Mouse (Mus musculus) kidney, postnatal 0 days (tissue): ENCODE measurements around the gene Ddo. TPM values are rescaled to one million over a fixed set of nuclear protein-coding genes. Genes with fewer than 3 reads are reported as not detected.
A peak's percentile ranks its signal among the peaks of the same experiment; 100 is the strongest.

ENCODE experiments used
- ATAC-seq: fragments of 200-750 bp; cut with Nextera tagmentation; replicated peaks from 2 replicates; pipeline ENCODE4 v1.8.0; 2017; ENCODE audit warnings: low read depth, moderate number of reproducible peaks, moderate TSS enrichment, moderate library complexity; ENCODE audit not compliant: low FRiP score
- DNase-seq: peaks from one replicate; pipeline ENCODE4 v3.0.0-alpha.2; 2016; ENCODE audit warnings: low spot score
- H3K27ac ChIP-seq: fragments of 300-500 bp; sonication (generic); 2 replicates; pipeline ENCODE4 v1.5.1; 2014; ENCODE audit warnings: mild to moderate bottlenecking
- H3K27me3 ChIP-seq: fragments of 300-500 bp; sonication (generic); 2 replicates; pipeline ENCODE4 v1.6.1; 2014; ENCODE audit warnings: low read length, mixed read lengths; ENCODE audit not compliant: insufficient read depth
- H3K36me3 ChIP-seq: fragments of 300-500 bp; sonication (generic); 2 replicates; pipeline ENCODE4 v1.6.1; 2014; ENCODE audit warnings: low read length, mixed read lengths; ENCODE audit not compliant: insufficient read depth
- H3K4me1 ChIP-seq: fragments of 300-500 bp; sonication (generic); replicated peaks from 2 replicates; pipeline ENCODE4 v1.6.1; 2014; ENCODE audit warnings: antibody characterized with exemption, low read length, mixed read lengths; ENCODE audit not compliant: insufficient read depth
- H3K4me2 ChIP-seq: fragments of 300-500 bp; sonication (generic); 2 replicates; pipeline ENCODE4 v1.6.1; 2014; ENCODE audit warnings: mild to moderate bottlenecking, low read length, moderate library complexity, mixed read lengths
- H3K4me3 ChIP-seq: fragments of 300-500 bp; sonication (generic); replicated peaks from 2 replicates; pipeline ENCODE4 v1.5.1; 2014; ENCODE audit warnings: low read depth, low read length
- H3K9ac ChIP-seq: fragments of 300-500 bp; sonication (generic); 2 replicates; pipeline ENCODE4 v1.6.1; 2014; ENCODE audit warnings: low read depth, low read length
- H3K9me3 ChIP-seq: fragments of 300-500 bp; sonication (generic); replicated peaks from 2 replicates; pipeline ENCODE4 v1.6.1; 2016; ENCODE audit warnings: low read length, inconsistent platforms, mixed read lengths
- CTCF ChIP-seq: IDR thresholded peaks from 2 replicates; pipeline ENCODE4 v1.5.1; 2016; ENCODE audit warnings: antibody characterized with exemption, low read depth, mild to moderate bottlenecking, moderate library complexity
- WGBS: fragments of 180-500 bp; shearing (Covaris S2); extraction: QIAGEN DNeasy Blood & Tissue Kit; methylation state at CpG from one replicate; pipeline ENCODE4 v1.1.7; 2014; 5-methylcytosine and 5-hydroxymethylcytosine counted together
- polyA plus RNA-seq: library from polyadenylated mRNA; unstranded; fragments of >200 nt; fragmentation: Nextera tagmentation; extraction: Ambion mirVana; gene quantifications from 2 replicates; pipeline ENCODE4 v1.2.1, GENCODE M21; 2015

Gene Ddo
- polyA plus RNA-seq, 1 experiment from 2014 or later = 3.6 TPM

GRCm38 (mm10) chr10:40673297-40673665 lies 43.5 kb downstream of the Ddo start:
- no peak overlapping the region for H3K4me2 ChIP-seq
- no peak for DNase-seq
- H3K9ac ChIP-seq = no peak overlapping the region
- no peak overlapping the region for H3K27ac ChIP-seq
- no peak for ATAC-seq
- WGBS = 71% methylated on average over 7 of the region's 7 CpGs
- H3K27me3 ChIP-seq = no peaks in the 10 kb centered on the region
- H3K4me1 ChIP-seq = 0 out of 2 replicates have a peak, but pooled peaks cover 6% of the 10 kb centered on the region
- no peaks in the 10 kb centered on the region for H3K9me3 ChIP-seq
- no peak for TF ChIP-seq CTCF
- H3K4me3 ChIP-seq = no peak overlapping the region
- no peaks in the 10 kb centered on the region for H3K36me3 ChIP-seq

GRCm38 (mm10) chr10:40674151-40674550 lies 44.3 kb downstream of the Ddo start:
- 9% methylated on average over 13 of the region's 13 CpGs for WGBS
- no peak for DNase-seq
- peak overlapping the region; percentile 48 for H3K4me2 ChIP-seq
- 0 out of 2 replicates have a peak overlapping the region, but pooled peaks have one; percentile 13 for H3K4me3 ChIP-seq
- H3K36me3 ChIP-seq = no peaks in the 10 kb centered on the region
- H3K27me3 ChIP-seq = no peaks in the 10 kb centered on the region
- H3K9me3 ChIP-seq = no peaks in the 10 kb centered on the region
- no peak for ATAC-seq
- no peak overlapping the region for H3K27ac ChIP-seq
- TF ChIP-seq CTCF = no peak
- H3K4me1 ChIP-seq = 0 out of 2 replicates have a peak, but pooled peaks cover 6% of the 10 kb centered on the region
- H3K9ac ChIP-seq = no peak overlapping the region

- Histone ChIP-seq H3K9ac (no peak overlapping the region), H3K4me2 (no peak overlapping the region), H3K4me1 (0 out of 2 replicates have a peak, but pooled peaks cover 6% of the 10 kb centered on the region), H3K27ac (no peak overlapping the region), H3K4me3 (no peak overlapping the region), H3K36me3 (no peaks in the 10 kb centered on the region), H3K27me3 (no peaks in the 10 kb centered on the region), H3K9me3 (no peaks in the 10 kb centered on the region)
- no peak for TF ChIP-seq CTCF
- DNase-seq (no peak), ATAC-seq (no peak)
- WGBS = 83% methylated on average over 7 of the region's 7 CpGs
Measured at GRCm38 (mm10) chr10:40675921-40676320, 46.1 kb downstream of the Ddo start.

GRCm38 (mm10) chr10:40678477-40678876 lies 48.7 kb downstream of the Ddo start:
- H3K9me3 ChIP-seq = no peaks in the 10 kb centered on the region
- H3K27me3 ChIP-seq = no peaks in the 10 kb centered on the region
- 0 out of 2 replicates have a peak, but pooled peaks cover 6% of the 10 kb centered on the region for H3K4me1 ChIP-seq
- H3K36me3 ChIP-seq = no peaks in the 10 kb centered on the region
- no peak overlapping the region for H3K9ac ChIP-seq
- no peak overlapping the region for H3K27ac ChIP-seq
- TF ChIP-seq CTCF = peak; percentile 22; the same call in 1 of the 2 replicates
- ATAC-seq = no peak
- no peak overlapping the region for H3K4me2 ChIP-seq
- DNase-seq = no peak
- WGBS = 72% methylated on average over 3 of the region's 3 CpGs
- H3K4me3 ChIP-seq = no peak overlapping the region

DNA sequence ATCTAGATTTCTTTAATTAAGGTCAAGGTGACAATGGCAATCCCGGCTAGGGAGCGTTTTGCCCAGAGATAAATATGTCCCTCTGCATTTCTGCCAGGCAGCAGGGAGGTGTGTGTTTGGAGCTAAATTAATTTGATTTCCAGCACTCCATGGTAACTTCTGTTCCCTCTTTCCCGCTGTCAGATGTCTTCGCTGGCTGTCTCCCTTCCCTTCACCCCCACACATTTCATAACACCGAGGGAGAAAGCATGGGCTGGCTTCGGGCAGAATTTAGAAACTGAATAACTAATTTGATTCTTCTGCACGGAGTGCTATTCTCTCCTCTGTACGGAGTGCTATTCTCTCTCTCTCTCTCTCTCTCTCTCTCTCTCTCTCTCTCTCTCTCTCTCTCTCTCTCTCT lies 52.7 kb downstream of the Ddo start:
- H3K27me3 ChIP-seq = no peaks in the 10 kb centered on the region
- H3K9ac ChIP-seq = no peak overlapping the region
- DNase-seq = no peak
- H3K36me3 ChIP-seq = no peaks in the 10 kb centered on the region
- H3K4me1 ChIP-seq = no peaks in the 10 kb centered on the region
- no peak for ATAC-seq
- WGBS = 24% methylated on average over 8 of the region's 8 CpGs
- peak overlapping the region; percentile 86 for H3K4me2 ChIP-seq
- TF ChIP-seq CTCF = no peak
- no peak overlapping the region for H3K27ac ChIP-seq
- no peaks in the 10 kb centered on the region for H3K9me3 ChIP-seq
- peak overlapping the region; percentile 54; the same call in 1 of the 2 replicates for H3K4me3 ChIP-seq

DNA sequence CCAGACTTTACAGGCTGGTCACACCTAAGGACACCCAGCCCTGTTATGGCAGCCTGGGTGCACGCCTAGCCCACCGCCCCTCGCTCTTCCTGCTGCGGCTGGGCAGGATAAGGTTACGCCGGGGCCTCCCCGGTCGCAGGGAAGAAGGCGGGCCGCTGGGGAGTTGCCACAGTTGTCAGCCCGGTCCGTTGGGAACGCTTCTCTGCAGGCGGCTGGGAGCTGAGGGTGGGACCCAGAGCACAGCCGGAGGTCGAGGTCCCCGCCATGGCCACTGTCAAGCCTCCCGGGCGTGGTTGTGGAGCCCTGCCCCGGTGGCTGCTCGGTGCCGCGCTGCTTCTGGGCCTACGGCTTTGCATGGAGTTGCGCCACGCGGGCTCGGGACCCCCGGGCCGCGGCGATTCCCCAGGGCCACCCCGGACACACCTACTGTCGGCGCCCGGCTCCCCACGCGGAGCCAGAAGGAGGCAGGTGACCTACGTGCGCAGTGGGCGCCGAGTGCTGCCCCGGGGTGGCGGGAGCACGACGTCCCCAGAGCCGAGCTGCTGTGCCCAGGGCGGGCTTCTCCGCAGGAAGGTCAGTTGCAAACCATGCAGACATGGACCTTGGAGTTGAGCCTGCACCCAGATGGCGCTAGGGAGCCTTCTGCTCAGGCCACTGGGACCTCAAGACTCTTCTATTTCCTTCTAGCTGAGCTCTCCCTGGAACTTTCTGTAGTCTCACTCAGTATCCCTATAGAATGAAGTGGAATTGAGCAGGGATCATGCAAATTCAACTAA lies 53.5 kb downstream of the Ddo start, which contains the start of gene Mettl24:
Mettl24 (plus strand) TSS at position 191 of the 776 bp plus-strand sequence.
- H3K36me3 ChIP-seq = no peaks in the 10 kb centered on the region
- H3K4me1 ChIP-seq = no peaks in the 10 kb centered on the region
- H3K27me3 ChIP-seq = no peaks in the 10 kb centered on the region
- DNase-seq (peak; percentile 95), ATAC-seq (peak; percentile 83)
- 0 out of 2 replicates have a peak within 1 kb of the TSS, but pooled peaks have one; percentile 38 for H3K27ac ChIP-seq
- WGBS = under 1% methylated on average over 50 of the region's 50 CpGs
- no peaks in the 10 kb centered on the region for H3K9me3 ChIP-seq
- H3K9ac ChIP-seq = peak within 1 kb of the TSS; percentile 63
- H3K4me3 ChIP-seq = peak within 1 kb of the TSS; percentile 54
- H3K4me2 ChIP-seq = peak within 1 kb of the TSS; percentile 86
- peak; percentile 78 for TF ChIP-seq CTCF
